Mouse (Mus musculus): ENCODE data around the gene Klkb1.

GRCm38 (mm10) chr8:45238282-45238681 is 56.4 kb downstream of the Klkb1 start:
- no peak for TF ChIP-seq EP300 (IDR thresholded peaks at IDR 0.05; ENCODE audit: insufficient read depth, low read depth, low read length)
- peak; percentile 11 for TF ChIP-seq CTCF (IDR thresholded peaks at IDR 0.05; ENCODE audit: low read depth, low read length)
- no peak for TF ChIP-seq POLR2A (IDR thresholded peaks at IDR 0.05; ENCODE audit: insufficient read depth, low read length)

All from ES-Bruce4 (cell line).